17 mouse cellular contexts compared by ENCODE assay signal in genomic region chr15:97259968-97260597, GRCm38 (mm10). TPM values are rescaled to one million over a fixed set of nuclear protein-coding genes. Genes with fewer than 3 reads are reported as not detected.
DNase-seq lines count a peak whose midpoint lies in the region; ATAC-seq and TF ChIP-seq lines count a peak whose summit lies in the region.
"Had no signal": no experiment of that assay in that cellular context is flagged by ENCODE, and none has a peak within 500 bp of the region (broad histone marks: within the 10 kb centered on the region; RNA-seq: fewer than 3 reads in every experiment).

No protein-coding gene starts in this region.

- peak overlapping the region; percentile 65 for H3K27ac ChIP-seq in testis, adult 2 months (ENCODE audit: control insufficient read depth, insufficient read depth, low read depth, low read length)
- H3K27ac ChIP-seq: embryonic facial prominence, embryonic 12.5 days; forebrain, embryonic 15.5 days; hindbrain, embryonic 15.5 days had no signal

- TF ChIP-seq CTCF in testis, adult 2 months (IDR thresholded peaks at IDR 0.05; ENCODE audit: control insufficient read depth, insufficient read depth, insufficient replicate concordance, low read depth, low read length), result no peak

- ATAC-seq in megakaryocyte progenitor cell, adult 5-6 weeks (replicated peaks; ENCODE audit: poor library complexity), result peak; percentile 50; the same call in 1 of the 2 replicates
- ATAC-seq: forebrain, embryonic 15.5 days had no signal

- intact Hi-C loops in heart, postnatal 14 days (cut with DNase I), result no loop called here

- DNase-seq in heart, adult 11 months, result peak; percentile 64
- DNase-seq in heart, postnatal 14 days, result no peak
- DNase-seq in testis, postnatal 14 days (ENCODE audit: low spot score), result no peak
- DNase-seq in left cerebral cortex, adult 8-10 months (ENCODE audit: low spot score in 2 of 2), result no peak
- no peak for DNase-seq in right cerebral cortex, postnatal 4 days
- DNase-seq: adrenal gland, adult 8-10 months; cerebellum, adult 11 months; cerebellum, adult 8-10 months; cerebellum, postnatal 14 days; gastrocnemius, postnatal 10 days; heart, postnatal 36 days had no signal

- H3K36me3 ChIP-seq in testis, adult 2 months (ENCODE audit: control insufficient read depth, insufficient read depth, low read length), result no peaks in the 10 kb centered on the region
- H3K36me3 ChIP-seq: embryonic facial prominence, embryonic 12.5 days; forebrain, embryonic 15.5 days; heart, embryonic 12.5 days; hindbrain, embryonic 15.5 days had no signal

- H3K4me3 ChIP-seq in testis, adult 2 months (ENCODE audit: control insufficient read depth, low read depth, low read length), result no peak overlapping the region
- H3K4me3 ChIP-seq: embryonic facial prominence, embryonic 12.5 days; forebrain, embryonic 15.5 days; heart, embryonic 12.5 days; hindbrain, embryonic 15.5 days had no signal

- no peaks in the 10 kb centered on the region for H3K4me1 ChIP-seq in testis, adult 2 months (ENCODE audit: control insufficient read depth, insufficient read depth, low read length)
- H3K4me1 ChIP-seq: embryonic facial prominence, embryonic 12.5 days; heart, embryonic 12.5 days; hindbrain, embryonic 15.5 days had no signal

- TF ChIP-seq POLR2A in testis, adult 2 months (IDR thresholded peaks at IDR 0.05; ENCODE audit: control insufficient read depth, low read depth, low read length), result no peak

- no peaks in the 10 kb centered on the region for H3K27me3 ChIP-seq in testis, adult 2 months (ENCODE audit: control insufficient read depth, insufficient read depth, low read length)
- H3K27me3 ChIP-seq: embryonic facial prominence, embryonic 12.5 days; forebrain, embryonic 15.5 days; heart, embryonic 12.5 days; hindbrain, embryonic 15.5 days had no signal

RNA-seq across cellular contexts. Expression of gene Amigo2, which starts 13.0 kb away (rescaled TPM):
- 1 to 10 TPM; 7.4 to 8.4 TPM for total RNA-seq in heart, postnatal 14 days (2021)
- polyA plus RNA-seq in testis, adult 2 months (2012; rRNA removed), result 0.84 and 1.3 TPM in 2 replicates
- total RNA-seq in megakaryocyte progenitor cell, adult 5-6 weeks (2015), result 0.34 and 1.9 TPM in 2 replicates
- total RNA-seq in megakaryocyte progenitor cell, adult 5-6 weeks (2017), result 1.00 and 1.9 TPM in 2 replicates
- total RNA-seq in left cerebral cortex, adult 8-10 months (2022), result 1 to 10 TPM; 6.0 to 8.5 (median 7.3) TPM

RNA-seq across cellular contexts. Expression of gene Pced1b, which starts 13.2 kb away (rescaled TPM):
- total RNA-seq in heart, postnatal 14 days (2021), result 1 to 10 TPM; 5.5 to 6.2 TPM
- polyA plus RNA-seq in testis, adult 2 months (2012; rRNA removed), result 8.3 and 10.3 TPM in 2 replicates
- total RNA-seq in megakaryocyte progenitor cell, adult 5-6 weeks (2015), result 26.3 and 26.9 TPM in 2 replicates
- 6.7 and 7.9 TPM in 2 replicates for total RNA-seq in megakaryocyte progenitor cell, adult 5-6 weeks (2017)
- total RNA-seq in left cerebral cortex, adult 8-10 months (2022), result 10 to 100 TPM in 2 of 4 experiments, 1 to 10 TPM in 2; 9.4 to 10.7 (median 9.9) TPM
